Mouse (Mus musculus) cerebellum, postnatal 10 days (tissue): ENCODE data around the gene Tssk3.
A peak's percentile ranks its signal among the peaks of the same experiment; 100 is the strongest.
"Not testable (repeated sequence)": the region's sequence is repeated elsewhere in the genome, so short reads cannot be mapped to it uniquely, and the experiment has no call there.

Experiments
- DNase-seq, 2 experiments: peaks; one replicate each; pipeline ENCODE4 v3.0.0; 2021; ENCODE audit warnings: mixed read lengths in 2 of 2

Gene Tssk3

GRCm38 (mm10) chr4:129490972-129491880 is at the start of gene Tssk3, which contains the start of gene Fam229a:
Gene Tssk3, minus strand, starts transcription at chr4:129491022.
Gene Fam229a, plus strand, starts transcription at chr4:129491190.
- peak; percentile 73 for DNase-seq

- peak; percentile 47 to 48 for DNase-seq
These were observed 49.2 kb upstream of the Tssk3 start for GRCm38 (mm10) chr4:129540012-129540411.

DNA sequence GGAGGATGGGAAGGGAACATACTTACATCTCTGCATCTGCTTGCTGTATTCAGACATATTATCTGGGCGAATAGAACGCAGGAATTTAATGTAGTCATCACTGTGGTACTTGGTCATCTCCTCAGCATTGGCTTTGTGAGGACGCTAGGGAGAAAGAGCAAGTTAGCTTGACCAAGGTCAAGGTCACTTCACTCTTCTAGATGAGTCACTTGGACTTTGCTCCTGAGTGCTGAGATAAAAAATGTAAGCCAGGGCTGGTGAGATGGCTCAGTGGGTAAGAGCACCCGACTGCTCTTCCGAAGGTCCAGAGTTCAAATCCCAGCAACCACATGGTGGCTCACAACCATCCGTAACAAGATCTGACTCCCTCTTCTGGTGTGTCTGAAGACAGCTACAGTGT is 38.1 kb upstream of the Tssk3 start:
- not testable (repeated sequence) for DNase-seq

- no peak for DNase-seq
These were observed 35.1 kb upstream of the Tssk3 start for GRCm38 (mm10) chr4:129525889-129526288.

- DNase-seq, result no peak
These were observed 34.5 kb upstream of the Tssk3 start for GRCm38 (mm10) chr4:129525338-129525737.

GRCm38 (mm10) chr4:129518519-129518918 is 27.7 kb upstream of the Tssk3 start:
- DNase-seq, result no peak

DNA sequence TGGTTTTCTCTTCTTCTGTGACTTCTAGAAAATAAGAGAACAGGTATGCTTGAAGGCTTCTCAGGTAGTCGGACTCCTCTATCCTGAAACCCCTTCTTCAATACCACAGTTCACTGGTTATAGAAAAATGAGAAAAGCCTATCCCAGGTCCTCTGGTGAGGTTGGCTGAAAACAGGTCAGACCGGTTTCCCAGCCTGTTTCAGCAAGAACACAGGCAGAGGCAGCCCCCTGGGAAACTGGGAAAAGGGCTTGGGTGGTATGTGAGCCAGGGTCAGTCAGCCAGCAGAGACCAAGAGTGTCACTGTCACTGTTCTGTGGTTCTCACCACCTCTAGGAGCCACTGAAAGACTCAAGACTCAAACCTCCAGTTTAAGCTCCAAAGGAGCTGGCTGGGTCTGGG is 26.1 kb upstream of the Tssk3 start:
- no peak for DNase-seq

GRCm38 (mm10) chr4:129514300-129514898 is 23.6 kb upstream of the Tssk3 start:
- peak; percentile 88 to 89 for DNase-seq

DNA sequence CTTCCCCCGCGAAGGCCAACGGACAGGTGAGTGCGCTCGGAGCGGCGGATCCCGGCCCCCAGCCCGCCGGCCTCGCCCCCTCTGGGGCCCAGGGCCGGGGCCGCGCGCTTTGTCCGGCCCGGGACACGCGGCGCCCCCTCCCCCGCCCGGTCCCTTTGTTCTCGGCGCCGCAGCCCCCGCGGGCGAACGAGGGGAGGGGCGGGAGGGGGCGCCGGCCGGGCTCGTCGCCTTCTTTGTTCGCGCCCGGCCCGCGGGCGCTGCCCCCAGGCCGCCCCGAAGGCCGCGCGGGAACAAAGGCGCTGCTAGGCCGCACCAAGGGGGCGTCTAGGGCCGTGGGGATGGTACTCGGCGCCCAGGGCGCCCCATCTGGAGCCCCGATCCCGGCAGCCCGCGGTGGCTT is 23.1 kb upstream of the Tssk3 start:
- no peak for DNase-seq

GRCm38 (mm10) chr4:129513086-129513767 is 22.4 kb upstream of the Tssk3 start, which contains the start of gene Marcksl1:
Gene Marcksl1, plus strand, starts transcription at chr4:129513581.
- DNase-seq, result peak; percentile 97 to 98

DNA sequence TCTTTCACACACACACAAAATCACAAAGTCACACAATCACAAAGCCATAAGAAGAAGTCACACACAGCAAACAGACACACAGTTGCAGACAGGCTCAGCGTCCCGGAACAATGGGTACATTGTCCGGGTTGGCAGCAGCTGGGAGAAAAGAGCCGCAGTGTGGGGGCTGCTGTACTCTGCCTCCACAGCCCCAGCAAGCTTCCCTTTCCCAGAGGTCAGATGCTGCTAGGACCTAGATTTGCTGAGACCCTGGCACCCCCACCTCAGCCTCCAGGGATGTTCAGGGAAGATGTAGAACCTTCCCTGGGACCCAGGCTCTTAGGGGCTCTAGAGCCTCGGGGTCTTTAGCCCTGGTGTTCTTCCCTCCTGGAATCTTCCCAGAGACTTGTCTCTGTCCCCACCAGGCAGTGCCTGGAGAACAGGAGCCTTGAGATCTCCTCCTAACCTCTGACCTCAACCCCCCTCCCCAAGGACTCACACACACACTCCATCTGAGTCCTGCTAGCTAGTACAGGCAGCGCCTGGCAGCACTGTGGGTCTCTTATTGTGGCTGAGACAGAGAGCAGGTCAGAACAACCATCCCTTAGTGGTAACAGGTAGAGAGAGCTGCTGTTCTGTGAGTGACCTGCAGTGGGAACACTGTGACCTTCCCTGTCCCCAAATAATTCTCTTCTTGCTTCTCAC is 20.7 kb upstream of the Tssk3 start:
- no peak for DNase-seq

DNA sequence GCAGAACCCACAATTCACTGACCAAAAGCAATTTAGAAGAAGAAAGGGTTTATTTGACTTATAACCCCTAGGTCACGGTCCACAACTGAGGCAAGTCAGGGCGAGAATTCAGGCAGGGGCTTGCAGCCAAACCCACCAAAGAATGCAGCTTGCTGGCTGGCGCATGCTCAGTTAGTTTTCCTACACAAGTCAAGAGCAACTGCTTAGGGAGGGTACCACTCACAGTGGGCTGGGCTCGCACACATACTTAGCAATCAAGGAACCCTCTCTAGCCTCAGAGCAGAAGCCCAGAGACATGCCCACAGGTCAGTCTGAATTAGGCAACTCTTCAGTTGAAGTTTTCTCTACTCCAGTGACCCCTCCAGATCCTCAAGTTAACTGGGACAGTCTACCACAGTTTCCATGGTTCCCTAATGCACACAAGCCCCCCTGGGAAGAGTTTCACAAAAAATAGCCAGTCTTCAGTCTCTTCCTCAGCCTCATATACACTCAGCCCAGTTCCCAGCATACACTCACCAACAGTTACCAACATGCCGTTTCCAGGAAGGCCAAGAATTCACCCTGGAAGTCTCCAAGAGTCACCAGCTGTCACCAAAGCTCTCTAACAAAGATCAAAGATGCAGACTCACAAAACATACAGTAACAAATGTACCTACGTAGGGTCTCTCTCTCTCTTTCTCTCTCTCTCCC is 20.0 kb upstream of the Tssk3 start:
- no peak for DNase-seq

DNA sequence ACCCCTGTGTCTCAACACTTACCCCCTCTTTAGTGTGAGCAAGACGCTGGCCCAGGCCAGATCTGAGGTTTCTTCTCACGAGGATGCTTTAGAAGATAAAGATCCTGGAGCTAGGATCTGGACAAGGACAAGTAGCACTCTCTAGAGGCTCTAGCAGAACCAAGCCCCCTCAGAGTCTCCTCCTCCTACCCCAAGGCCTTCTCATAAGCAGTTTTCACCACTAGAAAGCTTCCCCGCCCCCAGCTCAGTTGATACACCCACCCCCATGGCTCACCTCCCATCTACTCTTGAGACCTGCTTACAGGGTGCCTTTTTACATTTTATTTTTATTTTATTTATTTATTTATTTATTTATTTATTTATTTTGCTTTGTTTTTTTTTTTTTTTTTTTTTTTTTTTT is 18.8 kb upstream of the Tssk3 start:
- DNase-seq, result peak in 1 of 2 experiments; percentile 26

GRCm38 (mm10) chr4:129508834-129509600 is 18.2 kb upstream of the Tssk3 start:
- DNase-seq, result peak; percentile 85 to 86

DNA sequence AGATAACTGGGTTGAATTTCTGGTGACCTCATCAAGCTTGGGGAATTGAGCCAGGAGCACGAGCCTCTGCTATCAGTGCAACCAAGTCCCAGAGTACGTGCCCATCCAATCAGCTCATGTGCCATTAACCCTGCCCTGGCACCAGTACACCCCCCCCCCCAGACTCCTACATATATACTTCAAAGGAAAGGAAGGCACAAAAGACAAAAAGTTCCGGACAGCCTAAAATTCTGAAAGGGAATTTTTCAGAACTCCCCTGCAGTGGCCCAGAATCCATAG is 17.4 kb upstream of the Tssk3 start:
- no peak for DNase-seq

DNA sequence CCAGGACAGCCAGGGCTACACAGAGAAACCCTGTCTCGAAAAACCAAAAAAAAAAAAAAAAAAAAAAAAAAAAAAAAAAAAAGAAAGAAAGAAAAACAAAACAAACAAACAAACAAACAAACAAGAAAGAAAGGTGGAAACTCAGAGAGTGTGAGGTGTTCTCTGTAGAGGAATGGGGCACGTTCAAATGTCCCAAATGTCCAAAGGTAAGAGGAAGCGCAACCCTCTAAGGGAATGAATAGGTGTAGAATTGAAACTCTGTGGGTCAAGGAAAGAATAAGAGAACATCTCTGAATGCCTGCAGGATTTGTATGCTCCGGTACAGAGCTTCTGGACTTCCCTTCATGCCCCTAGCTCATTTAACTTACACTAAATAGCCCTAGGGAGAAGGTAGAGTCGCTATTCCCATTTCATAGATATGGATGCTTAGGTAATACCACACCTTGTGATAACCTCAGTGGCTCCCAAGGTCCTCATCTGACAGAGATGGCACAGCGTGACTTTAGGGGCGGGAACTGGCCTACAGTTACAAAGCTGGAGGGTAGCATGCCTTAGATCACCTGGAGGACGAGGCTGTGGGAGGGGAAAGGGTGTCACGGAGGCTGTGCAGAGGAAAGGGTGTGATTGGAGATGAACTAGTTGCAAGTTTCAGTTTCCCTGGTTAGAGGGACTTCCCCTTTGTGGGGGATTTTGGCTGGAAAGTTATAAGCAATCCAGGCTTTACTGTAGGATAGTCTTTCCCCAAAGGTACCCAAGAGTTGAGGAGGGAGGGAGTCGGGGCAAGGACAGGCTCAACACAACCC is 16.8 kb upstream of the Tssk3 start:
- no peak for DNase-seq

GRCm38 (mm10) chr4:129505511-129505910 is 14.7 kb upstream of the Tssk3 start:
- no peak for DNase-seq

DNA sequence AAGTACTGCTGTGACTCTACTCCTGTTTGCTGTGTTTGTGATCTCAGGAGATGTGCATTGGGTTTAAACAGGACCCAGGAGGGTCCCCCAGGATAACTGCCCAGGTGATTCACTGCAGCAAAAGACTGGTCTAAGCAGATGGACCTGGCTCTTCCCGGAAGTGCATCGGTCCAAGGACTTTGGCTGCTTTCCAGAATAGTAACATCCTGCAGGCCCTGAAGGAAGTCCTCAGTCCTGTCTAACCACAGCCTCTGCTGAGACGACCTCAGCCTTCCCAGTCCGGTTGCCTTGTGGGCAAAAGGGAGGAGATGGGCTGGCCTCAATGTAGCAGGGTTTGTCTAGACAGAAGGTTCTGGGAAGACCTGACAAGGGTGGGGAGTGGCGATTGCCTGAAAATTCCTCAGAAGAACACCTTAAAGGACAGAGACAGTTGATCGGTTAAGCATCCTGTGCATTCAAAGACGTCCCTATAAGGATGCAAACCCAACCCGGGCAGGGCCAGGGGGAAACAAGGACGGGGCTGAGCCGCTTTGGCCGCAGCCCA is 12.2 kb upstream of the Tssk3 start:
- DNase-seq, result peak; percentile 48 to 63

DNA sequence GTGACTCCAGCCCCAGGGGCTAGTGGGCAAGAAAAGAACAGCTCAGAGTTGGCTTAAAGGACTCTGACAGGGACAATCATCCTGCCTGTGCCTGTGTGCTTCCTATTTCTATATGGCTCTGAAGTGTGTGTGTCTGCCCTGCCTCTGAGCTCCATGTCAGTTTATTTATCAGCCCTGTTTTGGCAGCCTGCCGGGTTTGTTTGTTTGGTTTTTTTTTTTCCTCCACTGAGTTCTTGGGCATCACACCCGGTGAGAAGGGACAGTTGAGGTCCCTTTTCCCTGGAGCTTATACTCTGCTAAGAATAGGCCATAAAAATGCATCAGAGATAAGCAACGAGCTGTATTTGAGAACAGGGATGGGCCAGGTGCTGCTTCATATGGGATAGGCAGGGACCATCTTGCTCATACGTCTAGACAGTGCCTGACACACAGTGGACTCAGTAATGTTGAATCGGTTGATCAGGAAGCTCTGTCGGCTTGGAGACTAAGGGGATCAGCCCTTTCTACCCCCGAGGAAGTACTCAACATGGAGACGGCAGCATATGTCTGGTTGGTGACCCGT is 11.6 kb upstream of the Tssk3 start:
- peak in 1 of 2 experiments; percentile 28 for DNase-seq
